Mouse (Mus musculus) small intestine, adult 2 months (tissue): ENCODE results near the gene Zswim8. TPM values are rescaled to one million over a fixed set of nuclear protein-coding genes. Genes with fewer than 3 reads are reported as not detected.
"Not testable (repeated sequence)": the region's sequence is repeated elsewhere in the genome, so short reads cannot be mapped to it uniquely, and the experiment has no call there.

Experiments
- H3K27ac ChIP-seq: fragments of 200-500 bp; 2 replicates; pipeline ENCODE4 v1.5.1; 2012; ENCODE audit warnings: low read depth, low read length, control low read depth, inconsistent platforms; ENCODE audit not compliant: insufficient read depth
- H3K27me3 ChIP-seq: fragments of 200-500 bp; 2 replicates; pipeline ENCODE4 v1.6.1; 2012; ENCODE audit warnings: mild to moderate bottlenecking, moderate library complexity, low read length, inconsistent platforms; ENCODE audit not compliant: control insufficient read depth, insufficient read depth
- H3K36me3 ChIP-seq: fragments of 200-500 bp; 2 replicates; pipeline ENCODE4 v1.6.1; 2012; ENCODE audit warnings: mild to moderate bottlenecking, low read length, control low read depth, inconsistent platforms; ENCODE audit not compliant: control insufficient read depth, insufficient read depth
- H3K4me1 ChIP-seq: fragments of 200-500 bp; 2 replicates; pipeline ENCODE4 v1.6.1; 2012; ENCODE audit warnings: low read length, inconsistent platforms, mixed read lengths; ENCODE audit not compliant: control insufficient read depth, insufficient read depth, insufficient read length
- H3K4me3 ChIP-seq: fragments of 200-500 bp; 2 replicates; pipeline ENCODE4 v1.5.1; 2012; ENCODE audit warnings: low read depth, mild to moderate bottlenecking, control low read depth, inconsistent platforms, low read length, moderate library complexity
- CTCF ChIP-seq: fragments of 200-500 bp; IDR thresholded peaks from 2 replicates; pipeline ENCODE4 v1.5.1; 2012; ENCODE audit warnings: low read depth, mild to moderate bottlenecking, control low read depth, inconsistent platforms, low read length, moderate library complexity, mixed read lengths; ENCODE audit not compliant: insufficient replicate concordance, insufficient read length; ENCODE audit errors: extremely low read depth
- POLR2A ChIP-seq: fragments of 200-500 bp; IDR thresholded peaks from 2 replicates; pipeline ENCODE4 v1.6.1; 2012; ENCODE audit warnings: low read depth, mild to moderate bottlenecking, control low read depth, inconsistent platforms, low read length, moderate library complexity
- WGBS: fragments of 180-500 bp; shearing (Covaris S2); methylation state at CpG from one replicate; pipeline ENCODE4 v1.1.7; 2018; 5-methylcytosine and 5-hydroxymethylcytosine counted together
- polyA plus RNA-seq: library from polyadenylated mRNA; depleted of rRNA; stranded (reverse); fragments of >200 nt; gene quantifications from 2 replicates; pipeline ENCODE4 v1.2.3, GENCODE M21; 2012

Zswim8 gene
- polyA plus RNA-seq, 1 experiment: 182 TPM

- no peaks in the 10 kb centered on the region for H3K27me3 ChIP-seq
- WGBS: 52% methylated on average over 8 of the region's 8 CpGs
- H3K27ac ChIP-seq: no peak overlapping the region
- no peak for TF ChIP-seq POLR2A
- no peak for TF ChIP-seq CTCF
- peaks cover 2% of the 10 kb centered on the region; the same call in 1 of the 2 replicates for H3K4me1 ChIP-seq
- H3K36me3 ChIP-seq: no peaks in the 10 kb centered on the region; the same call in 1 of the 2 replicates
- H3K4me3 ChIP-seq: no peak overlapping the region
Measured at GRCm38 (mm10) chr14:20701554-20701953, 5.8 kb upstream of the Zswim8 start.

- 0 out of 2 replicates have a peak, but pooled peaks cover 2% of the 10 kb centered on the region for H3K4me1 ChIP-seq
- no peaks in the 10 kb centered on the region for H3K27me3 ChIP-seq
- H3K4me3 ChIP-seq: peak overlapping the region; percentile 96
- H3K36me3 ChIP-seq: no peaks in the 10 kb centered on the region; the same call in 1 of the 2 replicates
- WGBS: 4% methylated on average over 15 of the region's 15 CpGs
- H3K27ac ChIP-seq: peak overlapping the region; percentile 72
- TF ChIP-seq CTCF (no peak), POLR2A (no peak)
Measured at GRCm38 (mm10) chr14:20702096-20702740, 5.1 kb upstream of the Zswim8 start.

- under 1% methylated on average over 61 of the region's 61 CpGs for WGBS
- TF ChIP-seq POLR2A (peak; percentile 51; the same call in 1 of the 2 replicates), CTCF (no peak)
- Histone ChIP-seq H3K27ac (peak within 1 kb of the TSS; percentile 76), H3K4me3 (peak within 1 kb of the TSS; percentile 96), H3K27me3 (no peaks in the 10 kb centered on the region), H3K4me1 (0 out of 2 replicates have a peak, but pooled peaks cover 2% of the 10 kb centered on the region), H3K36me3 (no peaks in the 10 kb centered on the region; the same call in 1 of the 2 replicates)
Measured at GRCm38 (mm10) chr14:20702741-20703381, 4.5 kb upstream of the Zswim8 start, which contains the start of gene Chchd1. Chchd1 (plus strand) TSS chr14:20703006.

- H3K4me3 ChIP-seq: peak overlapping the region; percentile 96
- H3K27ac ChIP-seq, H3K4me1 ChIP-seq, H3K27me3 ChIP-seq, H3K36me3 ChIP-seq: not testable (repeated sequence)
- 4% methylated on average over 8 of the region's 8 CpGs for WGBS
Measured at GRCm38 (mm10) chr14:20703461-20703860, 3.9 kb upstream of the Zswim8 start.

GRCm38 (mm10) chr14:20708239-20708638 lies 887 bp downstream of the Zswim8 start:
- Histone ChIP-seq H3K27ac (no peak overlapping the region), H3K4me3 (peak overlapping the region; percentile 71), H3K36me3 (peaks cover 20% of the 10 kb centered on the region), H3K4me1 (peaks cover 7% of the 10 kb centered on the region; the same call in 1 of the 2 replicates), H3K27me3 (no peaks in the 10 kb centered on the region)
- TF ChIP-seq POLR2A: no peak
- no peak for TF ChIP-seq CTCF
- 2% methylated on average over 10 of the region's 10 CpGs for WGBS

GRCm38 (mm10) chr14:20713832-20714231 lies 6.5 kb downstream of the Zswim8 start:
- H3K27ac ChIP-seq: no peak overlapping the region
- no peak for TF ChIP-seq POLR2A
- no peak for TF ChIP-seq CTCF
- 23% methylated on average over 11 of the region's 11 CpGs for WGBS
- H3K4me1 ChIP-seq: peaks cover 9% of the 10 kb centered on the region
- H3K36me3 ChIP-seq: peaks cover 70% of the 10 kb centered on the region
- H3K27me3 ChIP-seq: no peaks in the 10 kb centered on the region
- H3K4me3 ChIP-seq: no peak overlapping the region

- Histone ChIP-seq H3K4me3 (no peak overlapping the region), H3K36me3 (peaks cover 87% of the 10 kb centered on the region), H3K4me1 (peaks cover 6% of the 10 kb centered on the region; the same call in 1 of the 2 replicates), H3K27me3 (no peaks in the 10 kb centered on the region), H3K27ac (no peak overlapping the region)
- TF ChIP-seq POLR2A (no peak), CTCF (no peak)
- WGBS: 90% methylated on average over 10 of the region's 10 CpGs
Measured at GRCm38 (mm10) chr14:20718443-20718842, 11.1 kb downstream of the Zswim8 start.
